Mouse (Mus musculus) erythroblast, embryonic 14.5 days (primary cell): ENCODE results near the gene Pfn1.

Experiments used
- GATA1 ChIP-seq: IDR thresholded peaks from 2 replicates; pipeline ENCODE4 v1.6.1; 2012; ENCODE audit warnings: low read length, inconsistent platforms, mixed read lengths
- TAL1 ChIP-seq: IDR thresholded peaks from 3 replicates; pipeline ENCODE4 v1.6.1; 2012; ENCODE audit warnings: low read length, inconsistent platforms, mixed read lengths

DNA sequence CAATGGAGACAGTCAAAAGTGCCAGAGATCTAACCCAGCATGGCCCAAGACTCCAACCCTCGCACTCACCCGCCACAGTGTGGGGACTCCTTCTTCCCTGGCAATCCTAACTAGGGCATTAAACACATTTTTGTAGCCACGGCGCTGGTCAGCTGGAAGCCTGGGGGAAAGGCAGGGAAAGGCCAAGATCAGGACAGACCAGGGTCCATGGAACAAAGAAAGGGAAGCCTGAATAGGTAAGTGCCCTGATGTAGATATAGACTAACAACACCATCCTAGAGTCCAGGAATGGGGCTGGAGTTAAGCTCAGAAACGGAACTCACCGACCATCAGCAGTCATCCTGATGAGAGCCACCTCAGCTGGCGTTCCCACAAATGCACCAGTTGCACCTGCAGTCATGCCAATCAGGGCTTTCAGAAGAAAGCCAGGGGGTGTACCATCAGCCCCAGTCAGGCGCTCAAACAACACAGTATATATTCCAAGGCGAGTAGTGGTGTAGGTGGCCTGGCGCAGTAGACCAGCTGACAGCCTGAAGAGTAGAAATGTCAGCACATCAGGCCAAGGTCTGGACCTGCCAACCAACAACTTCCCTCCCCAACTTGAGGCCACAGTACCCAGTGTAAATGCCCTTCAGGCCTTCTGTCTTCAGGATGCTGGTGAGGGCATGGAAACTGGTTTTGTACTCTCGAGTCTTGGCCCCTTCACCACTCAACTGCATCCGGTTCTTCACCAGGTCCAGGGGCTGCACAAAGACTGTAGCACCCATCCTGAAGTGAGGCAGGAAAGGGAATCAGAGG is 8.8 kb downstream of the Pfn1 start:
- no peak for TF ChIP-seq GATA1
- no peak for TF ChIP-seq TAL1
